Mouse (Mus musculus) CH12.LX (cell line): ENCODE measurements around the gene Slc1a7. TPM values are rescaled to one million over a fixed set of nuclear protein-coding genes. Genes with fewer than 3 reads are reported as not detected.

Experiments
- DNase-seq: peaks from one replicate; pipeline ENCODE4 v3.0.0-alpha.2; 2013; ENCODE audit errors: extremely low read depth
- H3K27ac ChIP-seq: 2 replicates; pipeline ENCODE4 v1.5.1; 2012; ENCODE audit warnings: low read depth, mild to moderate bottlenecking, control low read depth, moderate library complexity; ENCODE audit not compliant: insufficient read depth
- H3K27me3 ChIP-seq: replicated peaks from 2 replicates; pipeline ENCODE3; 2012; ENCODE audit warnings: inconsistent platforms
- H3K36me3 ChIP-seq, 2 experiments: replicated peaks in 1 of 2; 2 replicates each; pipeline versions ENCODE3 to v1.6.1; 2012; ENCODE audit warnings: inconsistent platforms in 1 of 2, low read length in 1 of 2, mild to moderate bottlenecking in 1 of 2, mixed read lengths in 1 of 2, moderate library complexity in 1 of 2; ENCODE audit not compliant: control insufficient read depth in 1 of 2, insufficient read depth in 1 of 2
- H3K4me1 ChIP-seq, 2 experiments: 2 replicates each; pipeline ENCODE4 v1.6.1; 2012; ENCODE audit warnings: inconsistent platforms in 1 of 2, moderate library complexity in 1 of 2; ENCODE audit not compliant: insufficient read depth in 2 of 2, control insufficient read depth in 1 of 2
- H3K4me2 ChIP-seq: 2 replicates; pipeline ENCODE4 v1.6.1; 2012; ENCODE audit warnings: low read depth, mild to moderate bottlenecking, control low read depth; ENCODE audit not compliant: poor library complexity, insufficient read depth, severe bottlenecking
- H3K4me3 ChIP-seq, 3 experiments: fragments of 150-350 bp in 1 of 3; sonication (generic) in 1 of 3; replicated peaks in 1 of 3; 2 replicates each; pipeline versions ENCODE3 to v1.5.1; 2011 to 2012; ENCODE audit warnings: low read depth in 2 of 3, low read length in 2 of 3, mild to moderate bottlenecking in 2 of 3, moderate library complexity in 2 of 3, control low read depth in 1 of 3, improper control_type of control experiment in 1 of 3, inconsistent platforms in 1 of 3, mixed read lengths in 1 of 3; ENCODE audit not compliant: poor library complexity in 1 of 3
- H3K79me2 ChIP-seq: replicated peaks from 2 replicates; pipeline ENCODE4 v1.6.1; 2012; ENCODE audit warnings: mild to moderate bottlenecking, moderate library complexity; ENCODE audit not compliant: control insufficient read depth, poor library complexity, insufficient read depth, severe bottlenecking; ENCODE audit errors: extremely low read depth
- H3K9ac ChIP-seq: 2 replicates; pipeline ENCODE4 v1.6.1; 2012; ENCODE audit warnings: low read depth, mild to moderate bottlenecking, control low read depth, moderate library complexity; ENCODE audit not compliant: insufficient read depth
- H3K9me3 ChIP-seq: replicated peaks from 2 replicates; pipeline ENCODE3; 2012; ENCODE audit warnings: low read length, inconsistent platforms, mixed read lengths
- BHLHE40 ChIP-seq: IDR thresholded peaks from 2 replicates; pipeline ENCODE4 v1.6.1; 2011; ENCODE audit warnings: mild to moderate bottlenecking, low read depth, low read length, improper control_type of control experiment
- CHD1 ChIP-seq: IDR thresholded peaks from 2 replicates; pipeline ENCODE4 v1.6.1; 2012; ENCODE audit warnings: low read depth, low read length, improper control_type of control experiment, inconsistent platforms
- CHD2 ChIP-seq: IDR thresholded peaks from 2 replicates; pipeline ENCODE4 v1.6.1; 2011; ENCODE audit warnings: low read length, improper control_type of control experiment
- CTCF ChIP-seq, 2 experiments: IDR thresholded peaks in 1 of 2; conservative IDR thresholded peaks in 1 of 2; 2 replicates each; pipeline ENCODE4 v1.5.1; 2011 to 2012; ENCODE audit warnings: low read depth in 2 of 2, low read length in 2 of 2, improper control_type of control experiment in 1 of 2, inconsistent platforms in 1 of 2, mild to moderate bottlenecking in 1 of 2, moderate library complexity in 1 of 2
- E2F4 ChIP-seq: IDR thresholded peaks from 2 replicates; pipeline ENCODE4 v1.6.1; 2011; ENCODE audit warnings: low read depth, low read length, improper control_type of control experiment; ENCODE audit not compliant: insufficient replicate concordance
- ELF1 ChIP-seq: IDR thresholded peaks from 2 replicates; pipeline ENCODE4 v1.6.1; 2014; ENCODE audit warnings: low read depth, mild to moderate bottlenecking, inconsistent platforms, low read length, improper control_type of control experiment
- EP300 ChIP-seq: IDR thresholded peaks from 2 replicates; pipeline ENCODE4 v1.6.1; 2011; ENCODE audit warnings: low read length, improper control_type of control experiment
- ETS1 ChIP-seq: conservative IDR thresholded peaks from 2 replicates; pipeline ENCODE4 v1.6.1; 2012; ENCODE audit warnings: low read depth, mild to moderate bottlenecking, inconsistent platforms, low read length, improper control_type of control experiment, moderate library complexity
- IRF4 ChIP-seq: IDR thresholded peaks from 2 replicates; pipeline ENCODE4 v1.6.1; 2014; ENCODE audit warnings: low read depth, mild to moderate bottlenecking, inconsistent platforms, low read length, improper control_type of control experiment
- MAX ChIP-seq: IDR thresholded peaks from 2 replicates; pipeline ENCODE4 v1.6.1; 2011; ENCODE audit warnings: low read length, improper control_type of control experiment
- MAZ ChIP-seq: IDR thresholded peaks from 2 replicates; pipeline ENCODE4 v1.6.1; 2012; ENCODE audit warnings: low read depth, mild to moderate bottlenecking, inconsistent platforms, low read length, improper control_type of control experiment, moderate library complexity
- NELFE ChIP-seq: IDR thresholded peaks from 2 replicates; pipeline ENCODE4 v1.6.1; 2011; ENCODE audit warnings: low read depth, low read length, improper control_type of control experiment
- POLR2A ChIP-seq: IDR thresholded peaks from 2 replicates; pipeline ENCODE4 v1.6.1; 2011; ENCODE audit warnings: low read depth, mild to moderate bottlenecking, improper control_type of control experiment, low read length
- POLR2AphosphoS2 ChIP-seq: IDR thresholded peaks from 2 replicates; pipeline ENCODE4 v1.6.1; 2011; ENCODE audit warnings: low read depth, low read length, improper control_type of control experiment
- RAD21 ChIP-seq: IDR thresholded peaks from 2 replicates; pipeline ENCODE4 v1.6.1; 2011; ENCODE audit warnings: low read depth, mild to moderate bottlenecking, low read length, improper control_type of control experiment, moderate library complexity
- SIN3A ChIP-seq: IDR thresholded peaks from 2 replicates; pipeline ENCODE4 v1.6.1; 2012; ENCODE audit warnings: low read length, improper control_type of control experiment, inconsistent platforms
- SMC3 ChIP-seq: IDR thresholded peaks from 2 replicates; pipeline ENCODE4 v1.6.1; 2011; ENCODE audit warnings: low read depth, low read length, improper control_type of control experiment
- TCF12 ChIP-seq: IDR thresholded peaks from 2 replicates; pipeline ENCODE4 v1.6.1; 2014; ENCODE audit warnings: low read depth, mild to moderate bottlenecking, inconsistent platforms, low read length, improper control_type of control experiment
- UBTF ChIP-seq: IDR thresholded peaks from 2 replicates; pipeline ENCODE4 v1.6.1; 2012; ENCODE audit warnings: low read depth, mild to moderate bottlenecking, inconsistent platforms, low read length, improper control_type of control experiment, moderate library complexity
- USF1 ChIP-seq: IDR thresholded peaks from 2 replicates; pipeline ENCODE4 v1.6.1; 2014; ENCODE audit warnings: low read depth, mild to moderate bottlenecking, inconsistent platforms, low read length, improper control_type of control experiment
- ZKSCAN1 ChIP-seq: IDR thresholded peaks from 2 replicates; pipeline ENCODE4 v1.6.1; 2012; ENCODE audit warnings: low read depth, inconsistent platforms, low read length, improper control_type of control experiment, borderline replicate concordance
- ZMIZ1 ChIP-seq: IDR thresholded peaks from 2 replicates; pipeline ENCODE4 v1.6.1; 2012; ENCODE audit warnings: low read depth, mild to moderate bottlenecking, inconsistent platforms, low read length, improper control_type of control experiment
- dilution Hi-C: fragments of 300-500 bp; cut with MboI; formaldehyde crosslinking; loops from 2 replicates; pipeline ENCODE4 v1.14.3; 2020; ENCODE audit warnings: low sequenced_read_pairs; ENCODE audit not compliant: extremely low pct_unique_long_range_greater_than_20kb, extremely low pct_ligation_motif_present
- in situ Hi-C: fragments of 300-500 bp; cut with MboI; formaldehyde crosslinking; loops from 3 replicates; pipeline ENCODE4 v1.14.3; 2019; ENCODE audit warnings: low sequenced_read_pairs, low pct_ligation_motif_present, low pct_unique_long_range_greater_than_20kb, mixed read lengths
- polyA plus RNA-seq: library from polyadenylated mRNA; unstranded; fragments of >175 nt; gene quantifications from 2 replicates; pipeline ENCODE4 v1.2.1, GENCODE M21; 2012; ENCODE audit warnings: low read depth; ENCODE audit not compliant: insufficient read length
- total RNA-seq, 2 experiments: library from RNA; depleted of rRNA; stranded (reverse); fragments of 300-350 nt in 1 of 2; fragments of >200 nt in 1 of 2; gene quantifications; 2 replicates each; pipeline ENCODE4 v1.2.3; 2012 to 2014

Slc1a7 gene
- total and polyA plus RNA-seq, 3 experiments, result not detected

GRCm38 (mm10) chr4:108015067-108015765 is 47.1 kb downstream of the Slc1a7 start:
- no peak overlapping the region for H3K4me2 ChIP-seq
- H3K79me2 ChIP-seq, result no peaks in the 10 kb centered on the region
- DNase-seq, result peak; percentile 13
- H3K9ac ChIP-seq, result no peak overlapping the region
- no peak overlapping the region for H3K27ac ChIP-seq
- no peaks in the 10 kb centered on the region for H3K9me3 ChIP-seq
- H3K4me3 ChIP-seq, result no peak overlapping the region
- dilution Hi-C loops (no loop called here), in situ Hi-C loops (no loop called here)
- H3K4me1 ChIP-seq, result peaks cover 7 to 26% of the 10 kb centered on the region in 2 experiments; a peak in 3 of 4 replicates
- peaks cover 1% of the 10 kb centered on the region for H3K27me3 ChIP-seq
- H3K36me3 ChIP-seq, result no peaks in the 10 kb centered on the region
- TF ChIP-seq CTCF (conservative IDR thresholded peaks at IDR 0.05 in 1 of 2, IDR thresholded peaks at IDR 0.05 in 1 of 2; ENCODE audit: low read depth in 2 of 2, low read length in 2 of 2) (peak in 1 of 2 experiments; percentile 56; a peak in 2 of 4 replicates), ZKSCAN1 (no peak), RAD21 (peak; percentile 40), BHLHE40 (peak; percentile 84), SMC3 (peak; percentile 39), EP300 (no peak), MAX (no peak), UBTF (no peak), POLR2AphosphoS2 (no peak), MAZ (no peak), E2F4 (no peak), CHD1 (no peak), ELF1 (no peak), IRF4 (no peak)

- H3K27ac ChIP-seq, result no peak overlapping the region
- H3K4me1 ChIP-seq, result peaks cover 7 to 26% of the 10 kb centered on the region in 2 experiments; a peak in 3 of 4 replicates
- no peaks in the 10 kb centered on the region for H3K36me3 ChIP-seq
- no peak for TF ChIP-seq SMC3
- TF ChIP-seq TCF12, result no peak
- no peak for TF ChIP-seq RAD21
- no peak for TF ChIP-seq POLR2A
- TF ChIP-seq BHLHE40, result no peak
- TF ChIP-seq CHD2, result no peak
- no peak for TF ChIP-seq UBTF
- TF ChIP-seq ZKSCAN1, result no peak
- TF ChIP-seq USF1, result no peak
- no peak for TF ChIP-seq NELFE
- no peak for TF ChIP-seq ETS1
- no peak for TF ChIP-seq SIN3A
- no peak for TF ChIP-seq ZMIZ1
- TF ChIP-seq MAX, result no peak
- H3K9me3 ChIP-seq, result no peaks in the 10 kb centered on the region
- no peak overlapping the region for H3K9ac ChIP-seq
- H3K27me3 ChIP-seq, result peaks cover 1% of the 10 kb centered on the region
- no peak for DNase-seq
- no peak overlapping the region for H3K4me2 ChIP-seq
- in situ Hi-C loops (no loop called here), dilution Hi-C loops (no loop called here)
- H3K4me3 ChIP-seq, result no peak overlapping the region
- H3K79me2 ChIP-seq, result no peaks in the 10 kb centered on the region
These were observed 48.2 kb downstream of the Slc1a7 start for GRCm38 (mm10) chr4:108016321-108016720.
